ENCODE assay signal across 24 mouse cellular contexts in the genomic region with DNA sequence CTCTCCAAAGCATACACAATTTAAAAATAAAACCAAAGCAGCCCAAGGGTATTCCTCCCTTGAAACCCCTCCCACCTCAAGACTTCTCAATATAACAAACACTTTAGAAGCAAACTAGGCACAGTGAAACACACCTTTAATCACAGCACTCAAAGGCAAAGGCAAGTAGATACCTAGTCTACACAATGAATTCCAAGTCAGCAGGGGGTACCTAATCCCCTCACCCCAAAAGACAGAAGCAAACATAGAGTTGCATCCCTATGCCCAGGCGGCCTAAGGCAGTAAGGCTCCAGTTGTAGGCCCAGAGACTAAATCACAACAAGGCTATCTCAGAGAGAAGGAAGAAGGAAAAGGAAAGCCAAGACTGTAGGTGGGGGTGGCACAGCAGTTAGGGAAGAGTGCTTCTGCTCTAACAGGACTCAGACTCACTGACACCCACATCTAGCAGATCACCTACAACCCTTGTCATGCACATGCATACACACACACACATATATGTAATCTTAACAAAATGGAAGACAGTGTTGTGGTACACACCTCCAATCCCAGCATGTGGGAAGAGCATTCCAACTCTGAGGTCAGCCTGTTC.
"Had no signal": no experiment of that assay in that cellular context is flagged by ENCODE, and none has a peak within 500 bp of the region (broad histone marks: within the 10 kb centered on the region; RNA-seq: fewer than 3 reads in every experiment).

No protein-coding gene starts in this region.

- H3K4me3 ChIP-seq: heart, adult 2 months; hindbrain, embryonic 10.5 days; hindbrain, embryonic 12.5 days; intestine, embryonic 15.5 days; layer of hippocampus, adult 2 months; left cerebral cortex, adult 2 months; limb, embryonic 13.5 days; limb, embryonic 15.5 days; liver, embryonic 12.5 days had no signal

- H3K27me3 ChIP-seq: hindbrain, embryonic 12.5 days; intestine, embryonic 15.5 days; limb, embryonic 13.5 days; limb, embryonic 15.5 days; liver, embryonic 12.5 days had no signal

- H3K9me3 ChIP-seq: hindbrain, embryonic 10.5 days; hindbrain, embryonic 12.5 days; intestine, embryonic 15.5 days; limb, embryonic 13.5 days; limb, embryonic 15.5 days; liver, embryonic 12.5 days had no signal

- H3K27ac ChIP-seq: heart, adult 2 months; hindbrain, embryonic 10.5 days; hindbrain, embryonic 12.5 days; hindbrain, embryonic 14.5 days; intestine, embryonic 15.5 days; layer of hippocampus, adult 2 months; left cerebral cortex, adult 2 months; limb, embryonic 13.5 days; limb, embryonic 15.5 days; liver, embryonic 12.5 days; liver, embryonic 14.5 days had no signal

- DNase-seq: gastrocnemius, postnatal 10 days; gastrocnemius, postnatal 25 days; heart, adult 2 months; heart, postnatal 10 days; heart, postnatal 4 days; kidney, adult 18-20 months; kidney, adult 8-10 months; kidney, postnatal 10 days; kidney, postnatal 25 days; kidney, postnatal 4 days; left cerebral cortex, postnatal 4 days had no signal

- ATAC-seq: hindbrain, embryonic 16.5 days; inflammation-experienced regulatory T-cells, adult 6 months; intestine, embryonic 15.5 days; intestine, postnatal 0 days; liver, embryonic 12.5 days had no signal
